Mouse (Mus musculus): Measurements from ENCODE around the gene Mybbp1a.

The Mybbp1a gene

DNA sequence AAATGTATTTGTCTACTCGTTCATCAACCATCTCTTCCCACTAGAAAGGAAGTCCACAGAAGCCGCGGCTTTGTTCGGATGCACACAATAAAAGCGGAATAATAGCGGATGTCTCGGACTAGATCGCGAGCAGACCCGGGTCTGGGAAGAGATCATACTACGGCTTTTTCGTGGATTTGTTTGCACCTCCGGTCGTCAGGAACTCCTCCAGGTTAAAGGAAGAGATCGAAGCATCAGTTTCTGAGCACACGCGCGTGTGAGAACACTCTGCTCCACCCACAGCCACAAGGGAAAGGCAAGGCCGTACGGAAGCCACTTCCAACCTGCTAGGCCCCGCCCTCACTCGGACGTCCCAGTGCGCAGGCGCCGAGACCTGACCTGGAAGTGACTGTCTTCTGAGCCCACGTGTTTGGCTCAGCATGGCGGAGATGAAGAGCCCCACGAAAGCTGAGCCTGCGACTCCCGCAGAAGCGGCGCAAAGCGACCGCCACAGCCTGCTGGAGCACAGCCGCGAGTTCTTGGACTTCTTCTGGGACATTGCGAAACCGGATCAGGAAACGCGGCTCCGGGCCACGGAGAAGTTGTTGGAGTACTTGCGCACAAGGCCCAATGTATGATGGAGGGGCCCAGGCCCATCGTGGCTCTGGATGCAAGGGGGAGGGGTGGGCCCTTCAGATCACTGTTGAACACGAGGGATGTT is at the start of gene Mybbp1a:
Mybbp1a (plus strand) TSS at position 391 of the 700 bp plus-strand sequence.
- DNase-seq = peak; percentile 99

DNA sequence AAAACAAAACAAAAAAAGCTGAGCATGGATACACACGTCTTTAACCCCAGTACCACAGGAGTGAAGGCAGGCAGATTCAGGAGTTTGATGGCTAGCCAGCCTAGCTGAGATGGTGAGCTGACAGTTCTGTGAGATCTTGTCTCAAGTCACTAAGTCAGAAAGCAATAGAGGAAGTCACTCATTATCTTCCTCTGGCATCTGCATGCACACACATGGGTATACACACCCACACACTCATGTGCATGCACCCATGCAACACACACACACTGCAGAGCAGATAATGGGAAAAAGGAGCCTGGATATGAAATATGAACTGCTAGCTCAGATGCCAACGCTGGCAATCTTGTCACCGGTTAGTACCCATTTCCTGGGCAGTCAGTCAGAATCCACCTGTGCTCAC is 47.9 kb upstream of the Mybbp1a start:
- DNase-seq = no peak

GRCm38 (mm10) chr11:72393669-72394068 is 47.5 kb upstream of the Mybbp1a start:
- no peak for DNase-seq

GRCm38 (mm10) chr11:72394694-72395093 is 46.5 kb upstream of the Mybbp1a start:
- no peak for DNase-seq

- DNase-seq = no peak
Observed at GRCm38 (mm10) chr11:72395652-72396051, 45.5 kb upstream of the Mybbp1a start.

GRCm38 (mm10) chr11:72396621-72397020 is 44.5 kb upstream of the Mybbp1a start:
- no peak for DNase-seq

DNA sequence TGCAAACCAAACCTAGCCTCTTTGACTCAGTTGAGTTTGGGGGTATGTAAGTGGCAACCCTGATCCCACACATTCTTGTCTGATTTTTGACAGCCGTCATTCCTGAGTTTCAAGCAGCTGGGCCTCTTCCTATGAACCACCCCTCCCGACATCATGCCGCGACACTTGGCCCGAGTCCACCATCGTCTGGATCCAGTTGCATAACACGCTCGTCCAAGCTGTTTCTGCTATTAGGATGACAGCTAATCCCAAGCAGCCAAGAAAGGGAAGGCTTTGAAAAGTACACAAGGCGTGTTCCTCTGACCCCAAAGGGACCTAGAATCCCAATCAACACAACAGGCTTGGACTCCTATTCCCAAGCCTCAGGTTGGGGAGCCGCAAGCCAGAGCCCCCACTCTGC is 44.1 kb upstream of the Mybbp1a start:
- DNase-seq = no peak

GRCm38 (mm10) chr11:72397811-72398525 is 43.2 kb upstream of the Mybbp1a start:
- no peak for DNase-seq

GRCm38 (mm10) chr11:72401068-72401467 is 40.1 kb upstream of the Mybbp1a start:
- no peak for DNase-seq

- DNase-seq = no peak
Observed at GRCm38 (mm10) chr11:72402017-72402416, 39.1 kb upstream of the Mybbp1a start.

DNA sequence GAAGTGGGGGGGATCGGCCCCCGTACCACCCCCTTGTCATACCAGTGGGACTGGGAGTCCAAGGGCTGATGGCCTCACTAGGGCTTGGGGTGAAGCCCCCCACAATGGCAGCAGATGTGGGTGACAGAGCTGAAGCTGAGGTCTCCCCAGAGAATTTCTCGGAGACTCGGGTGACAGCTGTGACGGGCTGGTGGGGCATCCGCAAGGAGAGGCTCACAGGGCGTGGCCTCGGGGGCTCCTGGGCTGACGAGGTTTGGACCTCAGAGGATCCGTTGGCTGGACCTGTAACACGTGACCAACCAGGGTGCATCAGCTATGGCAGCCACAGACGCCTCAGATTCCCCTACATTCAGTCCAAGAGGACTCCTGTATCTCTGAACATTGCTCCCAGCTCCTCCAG is 38.2 kb upstream of the Mybbp1a start:
- no peak for DNase-seq

- no peak for DNase-seq
Observed at GRCm38 (mm10) chr11:72405532-72405931, 35.6 kb upstream of the Mybbp1a start.

GRCm38 (mm10) chr11:72406079-72406675 is 35.0 kb upstream of the Mybbp1a start:
- no peak for DNase-seq

- no peak for DNase-seq
Observed at GRCm38 (mm10) chr11:72407081-72407480, 34.1 kb upstream of the Mybbp1a start.

- DNase-seq = no peak
Observed at GRCm38 (mm10) chr11:72407574-72407973, 33.6 kb upstream of the Mybbp1a start.

DNA sequence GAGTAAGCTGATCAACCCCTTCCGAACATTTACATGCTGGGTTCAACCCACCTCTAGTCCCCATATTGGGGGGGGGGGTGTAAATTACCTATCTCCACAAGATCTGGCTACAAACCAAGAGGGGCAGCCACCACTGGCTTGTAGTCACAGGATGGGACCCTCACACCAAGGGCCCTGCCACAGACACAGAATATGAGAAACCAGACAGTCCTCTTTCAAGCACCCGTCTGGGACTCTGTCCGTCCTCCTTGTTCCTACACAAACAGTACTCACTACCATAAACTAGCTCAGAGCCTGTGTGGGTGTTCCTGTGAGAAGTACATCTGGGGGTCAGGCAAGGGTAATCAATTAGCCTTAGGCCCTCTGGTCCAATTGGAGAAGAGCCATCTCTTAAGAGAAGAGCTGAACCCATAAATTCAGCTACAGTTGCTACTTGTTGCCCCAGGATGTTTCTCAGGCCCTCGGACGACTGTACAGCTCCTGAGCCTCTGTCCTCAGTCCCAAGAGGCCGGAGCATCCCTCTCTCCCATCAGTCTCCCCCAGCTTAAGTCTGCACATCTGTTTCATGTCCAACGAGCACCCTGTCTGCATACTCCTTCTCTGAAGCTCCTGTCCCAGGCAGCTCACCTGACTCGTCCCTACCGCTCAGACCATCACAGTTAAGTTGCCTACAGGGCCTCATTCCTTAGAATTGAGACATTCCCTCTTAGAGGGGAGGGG is 32.5 kb upstream of the Mybbp1a start:
- no peak for DNase-seq

DNA sequence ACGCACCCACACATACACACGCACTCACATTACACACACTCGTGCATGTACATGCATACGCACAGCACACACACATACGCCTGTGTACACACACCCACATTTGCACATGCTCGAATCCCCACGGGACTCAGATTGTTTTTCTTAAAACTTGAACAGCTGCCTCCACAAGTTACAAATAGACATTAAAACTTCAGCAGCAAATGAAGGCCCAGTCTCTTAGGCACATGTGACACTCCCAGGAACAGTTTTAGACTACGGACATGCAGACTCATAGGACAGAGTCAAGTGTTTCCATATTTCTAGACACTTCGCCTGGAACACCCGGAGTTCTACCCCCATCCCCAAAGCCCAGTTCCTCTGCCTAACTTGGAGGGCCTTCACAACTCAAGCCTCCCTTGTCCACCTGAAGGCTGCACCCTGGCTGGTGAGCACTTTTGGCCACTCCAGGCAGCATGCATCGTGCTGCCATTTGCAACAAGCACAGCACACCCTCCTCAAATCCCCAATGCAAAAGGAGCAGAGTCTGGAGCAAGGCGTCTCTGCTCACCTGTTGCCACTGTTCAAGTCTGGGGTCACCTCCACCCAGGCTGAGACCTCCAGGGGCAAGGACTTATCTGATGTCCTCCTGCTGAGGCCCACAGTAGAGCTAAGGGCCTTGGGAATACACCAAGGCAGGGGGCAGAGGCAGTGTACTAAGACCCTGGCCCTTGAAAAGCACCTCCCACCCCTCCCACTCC is 31.3 kb upstream of the Mybbp1a start:
- DNase-seq = no peak

DNA sequence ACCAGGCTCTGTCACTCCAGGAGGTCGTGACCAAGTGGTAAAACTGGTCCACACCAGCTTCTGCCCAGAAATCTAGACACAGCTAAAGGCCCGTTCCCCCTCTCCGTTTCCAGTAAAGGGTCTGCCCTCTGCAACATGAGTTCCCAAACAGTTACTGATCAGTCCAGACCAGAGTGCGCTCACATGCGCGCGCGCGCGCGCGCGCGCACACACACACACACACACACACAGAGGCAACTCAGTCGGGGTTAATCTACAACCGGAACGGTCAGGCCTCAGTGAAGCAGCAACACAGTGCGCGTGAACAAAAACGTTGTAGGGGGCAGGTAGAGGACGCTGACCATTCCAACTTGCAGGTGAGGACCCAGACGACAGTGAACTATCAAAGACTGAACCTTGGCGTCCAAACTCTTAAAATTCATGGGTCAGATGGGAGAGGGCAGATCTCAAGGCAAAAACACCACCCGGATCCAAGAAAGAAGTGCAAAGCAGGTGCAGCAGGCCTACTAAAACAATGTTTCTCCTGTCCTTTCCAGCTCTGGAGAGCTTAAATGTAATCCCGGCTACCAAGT is 30.5 kb upstream of the Mybbp1a start:
- no peak for DNase-seq

DNA sequence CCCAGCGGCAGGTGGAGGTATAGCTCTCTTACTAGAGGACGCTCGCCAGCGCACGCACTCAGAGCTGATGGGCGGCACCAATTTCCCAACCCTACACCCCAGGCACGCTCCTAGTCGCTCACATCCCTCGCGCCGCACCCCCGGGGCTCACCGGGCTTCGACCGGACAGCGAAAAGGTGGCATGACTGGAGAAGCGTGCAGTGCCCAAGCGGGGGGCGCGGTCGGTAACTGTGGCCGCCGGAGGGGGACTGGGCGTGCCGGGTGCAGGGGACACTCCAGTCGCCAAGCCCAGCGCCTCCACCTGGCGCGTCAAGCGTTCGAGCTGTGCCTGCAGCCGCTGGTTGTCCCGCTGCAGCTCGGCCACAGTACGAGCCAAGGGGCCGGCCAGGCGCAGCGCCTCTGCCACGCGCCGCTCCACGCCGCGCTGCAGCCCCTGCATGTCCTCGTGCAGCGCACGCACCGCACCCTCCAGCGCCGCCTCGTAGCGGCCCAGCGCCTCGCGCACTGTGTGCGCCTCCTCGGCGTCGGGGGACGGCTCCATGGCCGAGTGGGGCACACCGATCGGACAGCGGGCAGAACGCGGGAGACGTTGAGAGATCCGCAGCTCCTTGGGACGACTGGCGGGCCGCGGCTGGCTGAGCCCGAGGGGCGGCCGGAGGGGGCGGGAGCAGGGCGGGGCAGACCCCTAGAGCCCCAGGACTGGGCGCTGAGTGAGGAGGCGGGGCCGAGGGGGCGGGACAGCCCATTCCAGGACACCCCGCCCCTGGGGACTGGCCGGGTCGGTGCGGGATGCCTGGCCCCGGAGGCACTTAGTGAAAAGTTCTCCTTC is 29.8 kb upstream of the Mybbp1a start, which contains the start of gene Smtnl2:
Smtnl2 (minus strand) TSS at position 621 of the 829 bp plus-strand sequence.
- no peak for DNase-seq

DNA sequence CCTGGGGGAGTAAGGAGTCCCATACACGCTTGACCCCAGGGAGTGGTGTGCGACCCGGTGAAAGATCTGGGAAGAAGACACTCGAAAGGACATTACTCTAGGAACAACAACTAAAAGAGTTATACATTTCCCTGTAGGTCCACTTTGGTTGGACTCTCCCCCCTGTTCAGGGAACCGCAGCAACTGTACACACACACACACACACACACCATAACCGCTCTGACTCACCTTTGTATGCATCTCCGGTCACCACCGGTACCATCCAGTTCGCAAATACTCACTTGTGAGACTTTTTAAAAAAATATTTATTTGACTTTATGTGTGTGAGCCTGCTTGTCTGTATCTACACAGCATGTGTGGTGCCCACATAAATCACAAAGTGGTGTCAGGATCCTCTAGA is 29.2 kb upstream of the Mybbp1a start:
- DNase-seq = no peak

DNA sequence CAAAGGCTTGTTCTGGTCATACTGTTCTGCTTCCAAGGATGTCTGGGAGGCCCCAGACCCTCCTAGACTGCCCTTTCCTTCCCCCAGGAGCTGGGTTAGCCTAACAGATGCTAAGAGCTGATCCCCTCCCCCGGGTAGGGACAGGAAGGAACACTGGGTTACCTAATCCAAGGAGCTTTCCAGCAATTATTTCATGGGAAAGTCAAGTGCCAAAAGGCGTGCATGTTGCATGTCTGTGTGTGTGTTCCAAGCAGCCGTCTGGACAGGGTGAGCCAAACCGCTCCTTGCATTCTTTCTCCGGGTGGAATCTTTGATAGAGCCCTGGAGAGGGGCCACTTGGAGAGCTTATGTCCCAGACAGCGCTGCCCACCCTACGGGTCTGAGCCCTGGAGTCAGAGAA is 28.1 kb upstream of the Mybbp1a start:
- no peak for DNase-seq
